Mouse (Mus musculus) heart, adult 2 months (tissue): Measurements from ENCODE around the gene Adcy6. TPM values are rescaled to one million over a fixed set of nuclear protein-coding genes. Genes with fewer than 3 reads are reported as not detected.

Experiments
- DNase-seq, 2 experiments: peaks; one replicate each; pipeline ENCODE4 v3.0.0; 2021
- H3K27ac ChIP-seq: fragments of 200-600 bp; 2 replicates; pipeline ENCODE4 v1.8.1; 2022
- H3K27me3 ChIP-seq: fragments of 200-500 bp; 2 replicates; pipeline ENCODE4 v1.6.1; 2012; ENCODE audit warnings: mild to moderate bottlenecking, low read length, inconsistent platforms, mixed read lengths; ENCODE audit not compliant: control insufficient read depth, insufficient read depth
- H3K36me3 ChIP-seq: fragments of 200-500 bp; 2 replicates; pipeline ENCODE4 v1.6.1; 2012; ENCODE audit warnings: low read length, inconsistent platforms; ENCODE audit not compliant: control insufficient read depth, insufficient read depth
- H3K4me1 ChIP-seq: fragments of 200-500 bp; 2 replicates; pipeline ENCODE4 v1.6.1; 2011; ENCODE audit warnings: low read length; ENCODE audit not compliant: control insufficient read depth, insufficient read depth
- H3K4me3 ChIP-seq: fragments of 200-600 bp; 2 replicates; pipeline ENCODE4 v1.8.1; 2022
- H3K79me2 ChIP-seq: fragments of 200-500 bp; replicated peaks from 2 replicates; pipeline ENCODE4 v1.6.1; 2012; ENCODE audit warnings: mild to moderate bottlenecking, inconsistent platforms, low read length, moderate library complexity, mixed read lengths; ENCODE audit not compliant: control insufficient read depth, insufficient read depth
- H3K9ac ChIP-seq: fragments of 200-500 bp; 2 replicates; pipeline ENCODE4 v1.6.1; 2012; ENCODE audit warnings: low read depth, mild to moderate bottlenecking, control low read depth, inconsistent platforms, low read length, mixed read lengths
- CTCF ChIP-seq: fragments of 200-600 bp; IDR thresholded peaks from 2 replicates; pipeline ENCODE4 v1.8.1; 2022; ENCODE audit warnings: antibody characterized with exemption, mild to moderate bottlenecking, moderate library complexity
- EP300 ChIP-seq: fragments of 200-500 bp; IDR thresholded peaks from 2 replicates; pipeline ENCODE4 v1.6.1; 2011; ENCODE audit warnings: low read depth, low read length, control low read depth; ENCODE audit not compliant: insufficient read depth
- POLR2A ChIP-seq: fragments of 200-500 bp; IDR thresholded peaks from 2 replicates; pipeline ENCODE4 v1.6.1; 2011; ENCODE audit warnings: mild to moderate bottlenecking, low read depth, low read length, control low read depth; ENCODE audit not compliant: insufficient read depth
- WGBS: fragments of 180-500 bp; shearing (Covaris S2); methylation state at CpG from one replicate; pipeline ENCODE4 v1.1.7; 2018; 5-methylcytosine and 5-hydroxymethylcytosine counted together
- intact Hi-C: fragments of 180-260 bp; cut with DNase I; formaldehyde crosslinking; loops from one replicate; pipeline ENCODE4 v1.15.1; 2025
- polyA plus RNA-seq: library from polyadenylated mRNA; depleted of rRNA; stranded (reverse); fragments of >200 nt; gene quantifications from 2 replicates; pipeline ENCODE4 v1.2.3, GENCODE M21; 2012; rRNA removed
- total RNA-seq, 2 experiments: library from RNA; stranded (reverse); gene quantifications; 2 replicates each; pipeline ENCODE4 v1.2.3; 2021

Adcy6 gene
- total and polyA plus RNA-seq, 3 experiments = 136 to 220 (median 153) TPM

DNA sequence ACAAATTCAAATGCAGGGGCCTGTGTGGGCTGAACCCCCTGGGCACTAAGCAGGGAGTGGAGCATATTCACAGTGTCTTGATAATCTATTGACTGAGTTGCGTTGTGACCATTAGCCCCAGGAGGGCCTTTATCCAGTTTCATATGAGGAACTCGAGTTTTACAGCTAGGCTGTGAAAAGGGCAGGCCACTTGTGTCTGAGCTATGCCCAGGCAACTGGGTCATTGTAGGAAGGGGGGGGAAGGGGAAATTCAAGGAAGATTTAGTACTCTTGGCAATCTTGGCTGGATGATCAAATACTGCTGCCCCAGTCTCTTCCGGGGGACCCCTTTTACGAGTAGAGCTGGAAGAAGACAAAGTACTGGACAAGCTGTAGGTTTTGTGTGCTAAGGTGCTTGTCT, 66.5 kb downstream of the Adcy6 start:
- Histone ChIP-seq H3K4me1 (no peaks in the 10 kb centered on the region), H3K4me3 (no peak overlapping the region), H3K27ac (no peak overlapping the region), H3K9ac (no peak overlapping the region), H3K36me3 (peaks cover 2% of the 10 kb centered on the region; the same call in 1 of the 2 replicates), H3K27me3 (no peaks in the 10 kb centered on the region), H3K79me2 (no peaks in the 10 kb centered on the region; the same call in 1 of the 2 replicates)
- no peak for DNase-seq
- TF ChIP-seq EP300 (no peak), CTCF (no peak), POLR2A (no peak)
- intact Hi-C loops = no loop called here
- 83% methylated on average over 4 of the region's 4 CpGs for WGBS

DNA sequence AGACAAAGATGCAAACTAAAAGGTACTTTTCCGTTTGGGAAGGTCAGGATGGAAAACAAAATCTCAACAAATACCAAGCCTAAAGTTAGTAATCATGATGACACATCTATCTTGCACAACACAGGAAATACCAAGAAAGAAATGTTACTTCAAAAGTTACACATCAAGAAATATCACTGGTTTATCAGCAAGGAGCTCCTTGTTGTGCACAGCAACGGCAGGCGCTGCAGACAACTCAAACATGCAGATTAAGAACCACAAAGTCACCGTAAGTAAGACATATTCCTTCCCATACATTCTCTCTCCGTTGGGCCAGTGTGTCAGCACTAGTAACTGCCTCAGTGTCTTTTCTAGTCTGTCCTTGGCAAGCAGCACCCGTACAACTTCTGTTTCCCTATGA, 68.8 kb downstream of the Adcy6 start:
- no peak overlapping the region for H3K4me3 ChIP-seq
- no peaks in the 10 kb centered on the region; the same call in 1 of the 2 replicates for H3K79me2 ChIP-seq
- no peak for DNase-seq
- no peaks in the 10 kb centered on the region for H3K4me1 ChIP-seq
- no peak overlapping the region for H3K9ac ChIP-seq
- TF ChIP-seq CTCF (no peak), EP300 (no peak), POLR2A (no peak)
- no peaks in the 10 kb centered on the region for H3K27me3 ChIP-seq
- peaks cover 2% of the 10 kb centered on the region; the same call in 1 of the 2 replicates for H3K36me3 ChIP-seq
- intact Hi-C loops = no loop called here
- 65% methylated on average over 6 of the region's 6 CpGs for WGBS
- no peak overlapping the region for H3K27ac ChIP-seq

Other genes starting within 250 kb of the Adcy6 start
- not detected for gene Olfr283, start 229.1 kb downstream of the Adcy6 start, total RNA-seq
- not detected in 2 replicates for gene Olfr283, start 229.1 kb downstream of the Adcy6 start, polyA plus RNA-seq
- not detected for gene Olfr282, start 178.9 kb downstream of the Adcy6 start, total RNA-seq
- gene Olfr282, start 178.9 kb downstream of the Adcy6 start, polyA plus RNA-seq = not detected in 2 replicates
- not detected for gene Olfr281, start 157.5 kb downstream of the Adcy6 start, total RNA-seq
- gene Olfr281, start 157.5 kb downstream of the Adcy6 start, polyA plus RNA-seq = not detected in 2 replicates
- not detected for gene OR5BS1P, start 140.2 kb downstream of the Adcy6 start, total RNA-seq
- gene OR5BS1P, start 140.2 kb downstream of the Adcy6 start, polyA plus RNA-seq = not detected in 2 replicates
- gene Lalba, start 127.4 kb downstream of the Adcy6 start, total RNA-seq = not detected
- 0.45 TPM in 1 of 2 replicates, not detected in the other for gene Lalba, start 127.4 kb downstream of the Adcy6 start, polyA plus RNA-seq
- gene Olfr279, start 117.7 kb downstream of the Adcy6 start, total RNA-seq = not detected
- not detected in 2 replicates for gene Olfr279, start 117.7 kb downstream of the Adcy6 start, polyA plus RNA-seq
- 10 to 100 TPM; 74.5 to 86.0 TPM for gene Kansl2, start 75.8 kb downstream of the Adcy6 start, total RNA-seq
- 37.0 and 50.2 TPM in 2 replicates for gene Kansl2, start 75.8 kb downstream of the Adcy6 start, polyA plus RNA-seq
- 10 to 100 TPM; 26.8 to 27.6 TPM for gene Ccnt1, start 39.2 kb downstream of the Adcy6 start, total RNA-seq
- 9.3 and 15.4 TPM in 2 replicates for gene Ccnt1, start 39.2 kb downstream of the Adcy6 start, polyA plus RNA-seq
- 1 to 10 TPM; 1.6 to 2.1 TPM for gene 4930415O20Rik, start 39.1 kb downstream of the Adcy6 start, total RNA-seq
- gene 4930415O20Rik, start 39.1 kb downstream of the Adcy6 start, polyA plus RNA-seq = not detected in 2 replicates
- gene Cacnb3, start 20.8 kb upstream of the Adcy6 start, total RNA-seq = 1 to 10 TPM; 2.6 to 2.7 TPM
- 6.5 and 7.7 TPM in 2 replicates for gene Cacnb3, start 20.8 kb upstream of the Adcy6 start, polyA plus RNA-seq
- 10 to 100 TPM; 47.9 to 55.4 TPM for gene Ddx23, start 52.8 kb upstream of the Adcy6 start, total RNA-seq
- 18.9 and 30.7 TPM in 2 replicates for gene Ddx23, start 52.8 kb upstream of the Adcy6 start, polyA plus RNA-seq
- 1 to 10 TPM; 1.1 to 1.3 TPM for gene Rnd1, start 67.4 kb upstream of the Adcy6 start, total RNA-seq
- gene Rnd1, start 67.4 kb upstream of the Adcy6 start, polyA plus RNA-seq = 2.6 and 3.3 TPM in 2 replicates
- gene Ccdc65, start 98.1 kb upstream of the Adcy6 start, total RNA-seq = under 1 TPM; 0.11 to 0.16 TPM
- 0.15 and 0.37 TPM in 2 replicates for gene Ccdc65, start 98.1 kb upstream of the Adcy6 start, polyA plus RNA-seq
- gene Fkbp11, start 118.1 kb upstream of the Adcy6 start, total RNA-seq = 1 to 10 TPM; 5.1 to 5.8 TPM
- gene Fkbp11, start 118.1 kb upstream of the Adcy6 start, polyA plus RNA-seq = 3.2 and 4.8 TPM in 2 replicates
- gene Arf3, start 153.1 kb upstream of the Adcy6 start, total RNA-seq = 10 to 100 TPM; 18.9 to 20.0 TPM
- 30.6 and 41.0 TPM in 2 replicates for gene Arf3, start 153.1 kb upstream of the Adcy6 start, polyA plus RNA-seq
- under 1 TPM; 0.20 to 0.29 TPM for gene Wnt10b, start 168.1 kb upstream of the Adcy6 start, total RNA-seq
- 0.23 and 0.70 TPM in 2 replicates for gene Wnt10b, start 168.1 kb upstream of the Adcy6 start, polyA plus RNA-seq
- not detected for gene Wnt1, start 179.8 kb upstream of the Adcy6 start, total RNA-seq
- not detected in 2 replicates for gene Wnt1, start 179.8 kb upstream of the Adcy6 start, polyA plus RNA-seq
- gene Ddn, start 199.4 kb upstream of the Adcy6 start, total RNA-seq = under 1 TPM; 0.45 to 0.50 TPM
- gene Ddn, start 199.4 kb upstream of the Adcy6 start, polyA plus RNA-seq = 0.12 and 0.23 TPM in 2 replicates
- 100 to 1,000 TPM; 104 to 114 TPM for gene Prkag1, start 221.4 kb upstream of the Adcy6 start, total RNA-seq
- 95.7 and 200 TPM in 2 replicates for gene Prkag1, start 221.4 kb upstream of the Adcy6 start, polyA plus RNA-seq